Mouse (Mus musculus): ENCODE measurements around the gene Hoxa5.

Gene Hoxa5

DNA sequence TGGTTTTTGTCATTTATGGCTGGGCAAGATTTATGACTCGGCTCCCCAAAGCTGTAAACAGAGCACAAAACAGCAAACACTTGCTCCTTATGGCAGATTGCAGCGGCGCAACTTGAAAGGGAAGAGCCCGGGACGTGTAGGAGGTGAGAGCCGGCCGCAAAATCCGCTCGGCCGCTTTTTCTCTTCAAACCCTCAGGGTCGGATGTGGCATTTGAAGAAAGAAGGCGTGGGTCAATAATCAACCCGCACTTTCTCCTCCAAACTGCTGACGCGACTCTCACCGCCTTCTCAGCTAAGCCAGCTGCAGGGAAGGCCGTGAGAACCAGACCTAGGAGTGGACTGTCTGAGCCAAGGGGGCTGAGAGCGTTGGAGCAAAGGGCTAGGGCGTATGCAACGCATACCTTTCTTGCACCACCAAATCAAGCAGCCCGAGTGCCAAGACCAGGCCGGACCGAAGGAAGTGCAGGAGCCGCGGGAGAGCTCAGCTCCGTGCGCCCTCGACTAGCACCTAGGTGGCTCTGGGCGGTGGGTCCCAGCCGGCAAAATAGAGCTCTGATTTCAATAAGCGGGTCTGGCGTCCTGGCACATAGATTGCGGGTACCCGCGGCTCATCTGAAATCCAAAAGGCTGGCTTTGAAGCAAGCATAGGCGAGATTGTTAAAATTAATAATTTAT lies 27.2 kb downstream of the Hoxa5 start, which contains the start of gene 5730596B20Rik:
Gene 5730596B20Rik, plus strand, starts transcription at position 438 of the 675 bp plus-strand sequence.
- no peak for DNase-seq (ENCODE audit: low read depth)

DNA sequence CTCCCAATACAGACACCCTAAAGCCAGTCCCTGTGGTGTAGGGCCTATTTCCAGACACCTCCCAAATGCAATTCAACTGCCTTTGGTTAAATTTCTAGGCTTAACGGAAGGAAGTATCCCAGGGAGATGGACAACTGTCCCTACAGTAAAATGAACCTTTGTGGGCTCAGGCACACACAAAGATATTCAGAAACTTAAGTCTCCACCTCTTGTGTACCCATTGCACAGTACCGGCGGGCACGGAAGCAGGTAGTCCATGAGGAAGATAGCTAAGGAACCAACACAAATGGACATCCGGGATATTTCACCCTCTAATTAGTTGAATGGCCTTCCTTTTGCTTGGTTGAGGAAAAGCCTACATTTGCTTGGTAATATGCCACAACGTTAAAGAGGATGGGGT lies 28.0 kb downstream of the Hoxa5 start:
- DNase-seq (ENCODE audit: low read depth), result no peak

DNA sequence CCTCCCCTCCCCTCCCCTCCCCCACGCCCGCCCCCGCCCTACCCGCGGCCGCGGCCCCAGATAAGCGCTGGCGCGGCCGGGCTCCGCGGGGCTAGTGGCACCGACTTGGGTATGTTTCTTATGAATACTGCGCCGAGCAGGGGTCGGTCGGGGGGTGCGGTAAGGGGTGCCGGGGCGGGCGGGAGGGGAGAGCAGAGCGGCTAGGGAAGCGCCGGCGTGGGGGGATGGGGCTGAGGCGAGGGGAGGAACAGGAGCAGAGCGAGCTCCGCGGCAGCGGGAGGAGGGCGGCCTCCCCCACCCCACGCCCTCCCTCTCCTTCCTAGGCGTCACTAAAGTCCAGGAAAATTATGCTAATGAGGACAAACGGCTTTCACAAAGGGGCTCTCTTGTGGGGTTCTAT lies 28.5 kb downstream of the Hoxa5 start:
- DNase-seq (ENCODE audit: low read depth), result no peak

DNA sequence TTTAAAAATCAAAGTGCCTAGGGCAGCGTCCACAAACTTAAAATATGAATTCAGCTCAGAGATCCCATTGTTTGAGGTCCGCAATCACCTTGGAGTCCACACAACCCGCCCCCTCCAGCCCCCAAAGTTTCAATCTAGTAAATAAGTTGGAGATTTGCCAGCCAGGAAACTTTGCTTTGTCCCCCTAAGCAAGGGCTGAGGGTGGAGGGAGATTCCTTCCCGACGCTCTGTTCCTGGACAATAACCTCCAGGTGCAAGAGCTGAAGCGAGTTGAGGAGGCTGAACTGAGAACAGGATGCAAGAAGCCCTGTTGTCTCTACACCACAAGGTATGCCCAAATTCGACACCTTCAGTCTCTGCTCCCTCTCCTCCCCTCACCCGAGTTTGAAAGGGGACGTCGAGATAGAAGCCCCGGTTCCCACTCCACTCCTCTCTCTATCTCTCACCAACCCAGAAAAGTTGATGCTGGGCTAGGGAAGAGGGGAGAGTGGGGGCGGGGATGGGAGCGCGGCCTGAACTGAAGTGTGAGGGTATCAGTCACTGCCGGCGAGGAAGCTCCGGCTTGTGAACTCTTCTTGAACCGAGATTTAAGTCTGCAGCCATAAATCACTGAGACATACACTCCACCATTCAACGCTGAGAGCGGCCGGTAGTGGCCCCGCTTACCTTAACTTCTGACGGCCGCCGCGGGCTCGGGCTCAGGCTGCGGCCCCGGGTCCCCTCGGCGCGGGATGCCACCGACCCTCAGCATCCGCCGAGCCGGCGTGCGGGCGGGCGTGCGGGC lies 29.2 kb downstream of the Hoxa5 start:
- no peak for DNase-seq (ENCODE audit: low read depth)

GRCm38 (mm10) chr6:52173648-52174047 lies 30.7 kb downstream of the Hoxa5 start:
- no peak for DNase-seq (ENCODE audit: low read depth)

- no peak for DNase-seq (ENCODE audit: low read depth)
These were observed 31.9 kb downstream of the Hoxa5 start for GRCm38 (mm10) chr6:52172501-52172900.

- DNase-seq (ENCODE audit: low read depth), result no peak
These were observed 32.4 kb downstream of the Hoxa5 start for GRCm38 (mm10) chr6:52171938-52172337.

- no peak for DNase-seq (ENCODE audit: low read depth)
These were observed 33.1 kb downstream of the Hoxa5 start for GRCm38 (mm10) chr6:52171331-52171730.

GRCm38 (mm10) chr6:52170898-52171223 lies 33.5 kb downstream of the Hoxa5 start:
- no peak for DNase-seq (ENCODE audit: low read depth)

- DNase-seq (ENCODE audit: low read depth), result no peak
These were observed 34.1 kb downstream of the Hoxa5 start for GRCm38 (mm10) chr6:52170166-52170897.

- DNase-seq (ENCODE audit: low read depth), result no peak
These were observed 34.8 kb downstream of the Hoxa5 start for GRCm38 (mm10) chr6:52169499-52170165.

DNA sequence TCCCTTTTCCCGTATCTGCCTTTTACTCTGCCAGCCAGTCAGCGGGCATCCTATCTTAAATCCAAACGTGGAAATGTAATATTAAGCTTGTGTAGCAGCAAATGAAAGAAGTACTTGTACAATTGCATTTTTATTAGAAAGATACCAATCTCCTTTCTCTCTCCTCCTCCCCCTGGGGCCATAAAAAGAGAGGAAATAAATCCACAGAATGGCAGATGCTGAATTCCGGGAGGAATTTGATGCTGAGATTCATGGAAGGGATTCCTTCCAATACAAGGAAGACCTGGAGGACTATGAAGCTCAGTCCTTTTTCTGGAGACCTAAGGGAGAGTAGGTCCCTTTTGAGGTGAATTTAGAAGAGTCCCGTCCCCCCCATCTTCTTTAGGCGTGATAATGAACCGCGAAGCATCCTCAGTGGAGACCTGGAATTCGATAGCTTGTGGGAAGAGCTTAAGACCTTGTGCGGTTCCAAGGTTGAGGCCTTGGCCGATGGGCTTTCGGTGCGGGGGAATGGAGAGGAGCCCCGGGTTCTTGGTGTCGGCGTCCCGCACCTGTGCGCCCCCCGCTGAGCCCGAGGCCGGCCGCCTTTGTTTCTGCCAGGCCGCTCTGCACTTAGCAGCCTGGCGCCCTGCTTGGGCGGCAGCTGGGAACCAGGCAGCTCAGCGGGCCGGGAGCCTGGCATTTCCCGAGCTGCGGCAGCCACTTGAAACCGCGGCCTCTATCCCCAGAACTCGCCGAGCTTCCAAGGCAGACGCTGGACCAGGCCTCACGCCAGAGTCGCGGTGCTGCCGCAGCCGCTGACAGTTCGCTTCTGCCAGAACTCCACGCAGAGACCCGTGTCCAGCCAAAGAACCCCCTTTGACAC lies 36.0 kb downstream of the Hoxa5 start:
- no peak for DNase-seq (ENCODE audit: low read depth)

- DNase-seq (ENCODE audit: low read depth), result no peak
These were observed 36.6 kb downstream of the Hoxa5 start for GRCm38 (mm10) chr6:52167736-52168161.

- no peak for DNase-seq (ENCODE audit: low read depth)
These were observed 37.2 kb downstream of the Hoxa5 start for GRCm38 (mm10) chr6:52167176-52167575.

DNA sequence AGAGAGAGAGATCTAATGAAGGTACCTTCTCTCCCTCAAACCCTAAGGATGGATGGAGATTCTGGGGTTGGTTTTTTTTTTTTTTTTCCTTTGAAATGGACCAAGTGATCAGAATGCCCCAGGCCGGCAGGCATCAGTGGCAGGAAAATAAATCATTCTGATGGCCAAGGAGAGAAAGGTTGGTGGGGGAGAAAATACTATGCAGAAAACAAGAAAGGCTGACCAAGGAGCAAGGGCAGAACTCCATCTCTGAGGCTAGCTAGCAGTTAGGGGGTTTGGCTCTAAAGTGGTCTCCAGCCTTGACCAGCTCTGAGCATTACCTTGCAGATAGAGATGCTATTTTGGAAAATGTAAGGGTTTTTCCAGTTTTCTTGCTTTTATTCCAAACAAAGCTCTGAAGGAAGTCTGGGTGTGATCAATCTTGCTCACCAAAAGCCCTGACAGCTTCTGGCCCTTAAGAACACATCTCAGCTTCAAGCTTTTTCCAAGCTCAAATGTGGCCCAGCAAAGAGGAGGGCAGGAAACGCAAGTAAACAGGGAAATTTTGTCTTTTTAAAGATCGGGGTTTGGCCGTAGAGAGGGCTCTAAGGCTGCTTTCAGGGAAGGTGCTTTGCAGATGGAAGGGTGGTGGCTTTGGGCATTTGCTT lies 37.8 kb downstream of the Hoxa5 start:
- no peak for DNase-seq (ENCODE audit: low read depth)

DNA sequence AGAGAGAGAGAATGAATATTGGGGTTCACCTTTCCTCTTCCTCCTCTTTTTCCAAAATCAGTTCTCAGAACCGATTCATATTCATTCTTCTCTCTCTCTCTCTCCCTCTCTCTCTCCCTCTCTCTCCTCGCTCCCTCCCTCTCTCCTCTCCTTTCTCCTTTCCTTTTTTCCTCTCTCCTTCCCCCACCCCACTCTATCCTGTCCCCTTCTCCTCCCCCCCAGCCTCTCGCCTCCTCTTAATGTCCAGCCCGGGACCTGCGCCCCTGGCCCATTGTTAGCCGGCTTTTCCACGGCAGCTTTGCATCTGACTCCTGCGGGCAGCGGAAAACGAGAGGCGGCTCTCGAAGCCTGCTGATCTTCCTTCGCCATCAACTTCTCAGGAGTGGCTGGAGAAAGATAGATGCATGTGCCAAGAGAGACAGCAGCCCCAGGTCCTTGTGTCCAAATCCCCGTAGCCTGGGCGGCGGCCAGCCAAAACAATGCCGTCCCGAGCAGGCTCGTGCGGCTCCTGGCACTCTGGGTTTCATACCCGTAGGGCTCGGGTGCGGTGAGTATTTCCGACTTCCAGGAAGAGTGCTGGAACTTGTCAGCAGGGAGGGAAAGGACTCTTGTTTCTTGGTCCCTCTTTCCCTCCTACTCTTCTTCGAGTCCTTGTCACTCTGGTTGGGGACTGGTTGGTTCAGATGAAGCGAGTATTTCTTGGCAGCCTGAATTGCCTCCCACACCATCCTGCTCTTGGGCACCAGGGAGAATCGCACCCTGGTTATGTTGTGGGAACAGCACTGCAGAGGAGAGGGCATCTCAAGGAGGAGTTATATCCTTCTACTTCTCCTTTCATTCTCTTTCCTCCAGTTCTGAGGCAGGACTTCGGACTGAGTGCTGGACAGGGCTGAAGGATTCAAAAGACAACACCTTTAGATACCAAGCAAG lies 38.7 kb downstream of the Hoxa5 start:
- no peak for DNase-seq (ENCODE audit: low read depth)

DNA sequence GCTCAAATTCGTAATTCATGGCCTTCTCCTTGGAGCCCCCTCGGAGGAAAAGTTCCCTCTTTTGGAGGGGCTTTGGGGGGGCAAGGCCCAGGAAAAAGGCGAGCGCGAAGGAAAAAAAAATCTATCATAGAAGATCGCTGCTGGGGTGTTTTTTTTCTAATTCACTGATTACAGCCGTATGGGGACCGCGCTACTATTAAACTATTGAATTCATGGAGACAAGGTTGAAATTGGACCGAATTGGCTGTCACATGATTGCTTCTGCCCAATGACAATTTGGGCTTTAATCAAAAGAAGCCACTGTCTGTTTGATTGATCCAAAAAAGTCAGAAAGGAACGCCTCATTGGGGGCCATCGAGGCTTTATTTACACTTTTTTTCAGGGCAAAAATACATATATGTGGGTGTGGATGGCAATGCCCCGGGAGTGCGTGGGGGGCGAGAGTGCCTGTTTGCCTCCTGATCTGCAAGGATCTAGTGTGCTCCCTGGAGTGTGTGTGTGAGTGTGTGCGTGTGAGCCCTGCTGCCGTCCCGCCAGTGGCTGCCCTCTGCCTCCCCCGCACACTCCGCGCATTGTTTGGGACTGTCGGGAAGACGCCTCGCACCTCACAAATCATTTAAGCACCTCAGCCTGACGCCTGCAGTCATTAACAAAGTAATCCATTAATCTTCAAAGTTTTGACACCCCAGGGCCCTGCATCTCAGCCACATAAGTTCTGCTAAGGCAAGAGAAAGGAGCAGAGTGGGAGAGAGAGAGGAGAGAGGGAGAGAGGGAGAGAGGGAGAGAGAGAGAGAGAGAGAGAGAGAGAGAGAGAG lies 39.6 kb downstream of the Hoxa5 start, which contains the start of gene Hoxa2:
Gene Hoxa2, minus strand, starts transcription at position 206 of the 815 bp plus-strand sequence.
- DNase-seq (ENCODE audit: low read depth), result no peak

- DNase-seq (ENCODE audit: low read depth), result no peak
These were observed 40.2 kb downstream of the Hoxa5 start for GRCm38 (mm10) chr6:52164051-52164625.
